Mouse (Mus musculus) small intestine, adult 2 months (tissue): ENCODE data around the gene Ankrd34c.

Source experiments
- CTCF ChIP-seq: fragments of 200-500 bp; IDR thresholded peaks from 2 replicates; pipeline ENCODE4 v1.5.1; 2012; ENCODE audit warnings: low read depth, mild to moderate bottlenecking, control low read depth, inconsistent platforms, low read length, moderate library complexity, mixed read lengths; ENCODE audit not compliant: insufficient replicate concordance, insufficient read length; ENCODE audit errors: extremely low read depth
- POLR2A ChIP-seq: fragments of 200-500 bp; IDR thresholded peaks from 2 replicates; pipeline ENCODE4 v1.6.1; 2012; ENCODE audit warnings: low read depth, mild to moderate bottlenecking, control low read depth, inconsistent platforms, low read length, moderate library complexity

DNA sequence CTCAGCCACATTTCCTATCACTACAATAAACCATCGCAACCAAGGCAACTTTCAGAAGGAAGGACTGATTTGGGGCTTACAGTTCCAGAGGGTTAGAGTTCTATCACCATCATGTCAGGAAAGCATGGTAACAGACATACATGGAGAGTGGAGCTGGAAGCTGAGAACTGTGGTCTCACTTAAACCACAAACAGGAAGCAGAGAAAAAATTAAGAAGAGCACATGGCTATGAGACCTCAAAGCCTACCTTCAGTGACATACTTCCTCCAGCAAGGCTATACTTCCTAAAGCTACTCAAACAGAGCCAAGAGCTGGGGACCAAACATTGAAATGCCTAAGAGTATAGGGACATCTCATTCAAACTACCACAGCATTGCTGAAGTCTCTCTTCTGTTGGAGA is 20.3 kb upstream of the Ankrd34c start:
- TF ChIP-seq CTCF, result no peak
- TF ChIP-seq POLR2A, result no peak
